9 mouse cellular contexts compared by ENCODE assay signal in genomic region chr7:44501563-44502115, GRCm38 (mm10). TPM values are rescaled to one million over a fixed set of nuclear protein-coding genes. Genes with fewer than 3 reads are reported as not detected.
DNase-seq lines count a peak whose midpoint lies in the region; ATAC-seq and TF ChIP-seq lines count a peak whose summit lies in the region.
"Had no signal": no experiment of that assay in that cellular context is flagged by ENCODE, and none has a peak within 500 bp of the region (broad histone marks: within the 10 kb centered on the region; RNA-seq: fewer than 3 reads in every experiment).

No protein-coding gene starts in this region.

- H3K4me3 ChIP-seq in thymus, adult 2 months (ENCODE audit: control insufficient read depth, insufficient read depth, low read length), result no peak overlapping the region
- H3K4me3 ChIP-seq in bone marrow, adult 2 months (replicated peaks; ENCODE audit: control insufficient read depth, low read depth, low read length), result no peak overlapping the region
- H3K4me3 ChIP-seq in intestine, embryonic 16.5 days (ENCODE audit: low read length), result no peak overlapping the region
- H3K4me3 ChIP-seq in liver, postnatal 0 days (ENCODE audit: low read depth, low read length), result no peak overlapping the region
- H3K4me3 ChIP-seq in neural tube, embryonic 14.5 days (ENCODE audit: low read depth, low read length), result no peak overlapping the region
- H3K4me3 ChIP-seq: heart, embryonic 13.5 days had no signal

- WGBS in thymus, adult 2 months, result 26% methylated on average over 5 of the region's 5 CpGs
- WGBS in bone marrow, adult 2 months, result 20% methylated on average over 5 of the region's 5 CpGs
- WGBS in intestine, embryonic 16.5 days, result 34% methylated on average over 5 of the region's 5 CpGs
- 27% methylated on average over 5 of the region's 5 CpGs for WGBS in liver, postnatal 0 days (ENCODE audit: insufficient replicate concordance)
- WGBS in neural tube, embryonic 14.5 days, result 38% methylated on average over 5 of the region's 5 CpGs

- DNase-seq in thymus, adult 2 months, result peak; percentile 74
- no peak for DNase-seq in thymus, adult 18-20 months
- peak; percentile 36 for DNase-seq in fibroblast of lung, adult 2 months (ENCODE audit: low read depth)
- peak; percentile 82 for DNase-seq in liver, postnatal 0 days
- peak; percentile 65 to 69 for DNase-seq in thymus, postnatal 36 days

- H3K27me3 ChIP-seq in thymus, adult 2 months (ENCODE audit: control insufficient read depth, insufficient read depth, low read length), result no peaks in the 10 kb centered on the region
- H3K27me3 ChIP-seq in intestine, embryonic 16.5 days (replicated peaks; ENCODE audit: control insufficient read depth, insufficient read depth, low read length), result no peaks in the 10 kb centered on the region
- no peaks in the 10 kb centered on the region for H3K27me3 ChIP-seq in liver, postnatal 0 days (ENCODE audit: insufficient read depth, low read length)
- no peaks in the 10 kb centered on the region for H3K27me3 ChIP-seq in neural tube, embryonic 14.5 days (ENCODE audit: control insufficient read depth, insufficient read depth, low read length)

- no peak for TF ChIP-seq EP300 in liver, postnatal 0 days (IDR thresholded peaks at IDR 0.05; ENCODE audit: low read depth)

- ATAC-seq in intestine, embryonic 16.5 days, result 0 out of 2 replicates have a peak, but pooled peaks have one; percentile 29
- no peak for ATAC-seq in liver, postnatal 0 days
- peak; percentile 58; the same call in 1 of the 2 replicates for ATAC-seq in neural tube, embryonic 14.5 days (ENCODE audit: low read depth)

- no peak overlapping the region for H3K9ac ChIP-seq in intestine, embryonic 16.5 days (ENCODE audit: low read depth, low read length)
- H3K9ac ChIP-seq in liver, postnatal 0 days (replicated peaks), result no peak overlapping the region
- no peak overlapping the region for H3K9ac ChIP-seq in neural tube, embryonic 14.5 days (replicated peaks; ENCODE audit: low read depth, low read length)
- H3K9ac ChIP-seq: heart, embryonic 13.5 days had no signal

- TF ChIP-seq CTCF in thymus, adult 2 months (IDR thresholded peaks at IDR 0.05; ENCODE audit: borderline replicate concordance, control insufficient read depth, extremely low read depth, insufficient read depth, low read length, poor library complexity), result peak; percentile 59; the same call in 1 of the 2 replicates
- peak; percentile 87 for TF ChIP-seq CTCF in bone marrow, adult 2 months (IDR thresholded peaks at IDR 0.05; ENCODE audit: control insufficient read depth, insufficient read depth, low read length)
- TF ChIP-seq CTCF in liver, postnatal 0 days (IDR thresholded peaks at IDR 0.05; ENCODE audit: low read depth), result peak; percentile 83

- H3K4me2 ChIP-seq in intestine, embryonic 16.5 days (ENCODE audit: low read depth, low read length), result no peak overlapping the region
- no peak overlapping the region for H3K4me2 ChIP-seq in liver, postnatal 0 days (ENCODE audit: low read depth, low read length)
- no peak overlapping the region for H3K4me2 ChIP-seq in neural tube, embryonic 14.5 days (ENCODE audit: low read depth, low read length)
- H3K4me2 ChIP-seq: heart, embryonic 13.5 days had no signal

- H3K36me3 ChIP-seq in thymus, adult 2 months (ENCODE audit: control insufficient read depth, insufficient read depth, low read length), result no peaks in the 10 kb centered on the region
- no peaks in the 10 kb centered on the region for H3K36me3 ChIP-seq in intestine, embryonic 16.5 days (ENCODE audit: control insufficient read depth, insufficient read depth, low read length)
- H3K36me3 ChIP-seq in liver, postnatal 0 days (replicated peaks; ENCODE audit: insufficient read depth, low read length), result no peaks in the 10 kb centered on the region
- no peaks in the 10 kb centered on the region for H3K36me3 ChIP-seq in neural tube, embryonic 14.5 days (ENCODE audit: control insufficient read depth, insufficient read depth, low read length)
- H3K36me3 ChIP-seq: heart, embryonic 13.5 days had no signal

- TF ChIP-seq POLR2A in thymus, adult 2 months (IDR thresholded peaks at IDR 0.05; ENCODE audit: control insufficient read depth, extremely low read depth, insufficient read depth, low read length, poor library complexity), result no peak
- TF ChIP-seq POLR2A in bone marrow, adult 2 months (IDR thresholded peaks at IDR 0.05; ENCODE audit: borderline replicate concordance, control insufficient read depth, low read depth, low read length), result no peak

- H3K9me3 ChIP-seq in intestine, embryonic 16.5 days (ENCODE audit: control insufficient read depth, low read length), result no peaks in the 10 kb centered on the region
- H3K9me3 ChIP-seq in liver, postnatal 0 days (ENCODE audit: low read length), result no peaks in the 10 kb centered on the region
- no peaks in the 10 kb centered on the region for H3K9me3 ChIP-seq in neural tube, embryonic 14.5 days (ENCODE audit: control insufficient read depth, low read length)
- H3K9me3 ChIP-seq: heart, embryonic 13.5 days had no signal

- H3K4me1 ChIP-seq in thymus, adult 2 months (replicated peaks; ENCODE audit: control insufficient read depth, insufficient read depth, low read length), result peaks cover 7% of the 10 kb centered on the region
- no peaks in the 10 kb centered on the region for H3K4me1 ChIP-seq in bone marrow, adult 2 months (ENCODE audit: control insufficient read depth, insufficient read depth, low read length)
- H3K4me1 ChIP-seq in intestine, embryonic 16.5 days (ENCODE audit: control insufficient read depth, insufficient read depth, low read length), result no peaks in the 10 kb centered on the region
- H3K4me1 ChIP-seq in liver, postnatal 0 days (ENCODE audit: insufficient read depth), result peaks cover 11% of the 10 kb centered on the region
- no peaks in the 10 kb centered on the region for H3K4me1 ChIP-seq in neural tube, embryonic 14.5 days (ENCODE audit: control insufficient read depth, insufficient read depth, low read length)

- no peak overlapping the region for H3K27ac ChIP-seq in thymus, adult 2 months (ENCODE audit: control insufficient read depth, insufficient read depth, low read length)
- no peak overlapping the region for H3K27ac ChIP-seq in bone marrow, adult 2 months (ENCODE audit: control insufficient read depth, insufficient read depth, low read depth, low read length, poor library complexity)
- H3K27ac ChIP-seq in intestine, embryonic 16.5 days (ENCODE audit: low read length), result no peak overlapping the region
- no peak overlapping the region for H3K27ac ChIP-seq in liver, postnatal 0 days (ENCODE audit: low read depth)
- H3K27ac ChIP-seq in neural tube, embryonic 14.5 days (ENCODE audit: low read depth, low read length), result no peak overlapping the region
- H3K27ac ChIP-seq: heart, embryonic 13.5 days had no signal

RNA-seq across cellular contexts. Expression of gene Fam71e1, which starts 5.3 kb away (rescaled TPM):
- polyA plus RNA-seq in thymus, adult 2 months (2012; rRNA removed), result 7.8 and 9.4 TPM in 2 replicates
- 4.6 and 5.0 TPM in 2 replicates for polyA plus RNA-seq in bone marrow, adult 2 months (2011; ENCODE audit: insufficient read depth, insufficient read length, low replicate concordance, missing spikeins)
- polyA plus RNA-seq in intestine, embryonic 16.5 days (2015; fragmentation: Nextera tagmentation; extraction: Ambion mirVana), result 5.9 and 6.2 TPM in 2 replicates
- 3.3 and 4.1 TPM in 2 replicates for polyA plus RNA-seq in liver, postnatal 0 days (2015; fragmentation: Nextera tagmentation; extraction: Ambion mirVana)
- 19.5 and 24.9 TPM in 2 replicates for polyA plus RNA-seq in neural tube, embryonic 14.5 days (2014; fragmentation: Nextera tagmentation; extraction: Ambion mirVana)

RNA-seq across cellular contexts. Expression of gene Emc10, which starts 5.3 kb away (rescaled TPM):
- polyA plus RNA-seq in thymus, adult 2 months (2012; rRNA removed), result 378 and 406 TPM in 2 replicates
- polyA plus RNA-seq in bone marrow, adult 2 months (2011; ENCODE audit: insufficient read depth, insufficient read length, low replicate concordance, missing spikeins), result 41.8 and 58.8 TPM in 2 replicates
- 77.2 and 87.0 TPM in 2 replicates for polyA plus RNA-seq in intestine, embryonic 16.5 days (2015; fragmentation: Nextera tagmentation; extraction: Ambion mirVana)
- polyA plus RNA-seq in liver, postnatal 0 days (2015; fragmentation: Nextera tagmentation; extraction: Ambion mirVana), result 32.4 and 35.9 TPM in 2 replicates
- polyA plus RNA-seq in neural tube, embryonic 14.5 days (2014; fragmentation: Nextera tagmentation; extraction: Ambion mirVana), result 153 and 162 TPM in 2 replicates

RNA-seq across cellular contexts. Expression of gene Mybpc2, which starts 22.8 kb away (rescaled TPM):
- 0.53 and 0.55 TPM in 2 replicates for polyA plus RNA-seq in thymus, adult 2 months (2012; rRNA removed)
- 1.5 and 5.4 TPM in 2 replicates for polyA plus RNA-seq in bone marrow, adult 2 months (2011; ENCODE audit: insufficient read depth, insufficient read length, low replicate concordance, missing spikeins)
- polyA plus RNA-seq in intestine, embryonic 16.5 days (2015; fragmentation: Nextera tagmentation; extraction: Ambion mirVana), result 0.38 and 0.45 TPM in 2 replicates
- polyA plus RNA-seq in liver, postnatal 0 days (2015; fragmentation: Nextera tagmentation; extraction: Ambion mirVana), result 0.35 and 2.7 TPM in 2 replicates
- polyA plus RNA-seq in neural tube, embryonic 14.5 days (2014; fragmentation: Nextera tagmentation; extraction: Ambion mirVana), result 0.07 TPM in 1 of 2 replicates, not detected in the other

RNA-seq across cellular contexts. Expression of gene Spib, which starts 30.2 kb away (rescaled TPM):
- 40.3 and 43.3 TPM in 2 replicates for polyA plus RNA-seq in thymus, adult 2 months (2012; rRNA removed)
- 25.0 and 55.6 TPM in 2 replicates for polyA plus RNA-seq in bone marrow, adult 2 months (2011; ENCODE audit: insufficient read depth, insufficient read length, low replicate concordance, missing spikeins)
- 0.39 and 0.48 TPM in 2 replicates for polyA plus RNA-seq in intestine, embryonic 16.5 days (2015; fragmentation: Nextera tagmentation; extraction: Ambion mirVana)
- 9.5 and 10.1 TPM in 2 replicates for polyA plus RNA-seq in liver, postnatal 0 days (2015; fragmentation: Nextera tagmentation; extraction: Ambion mirVana)
- polyA plus RNA-seq in neural tube, embryonic 14.5 days (2014; fragmentation: Nextera tagmentation; extraction: Ambion mirVana), result not detected in 2 replicates

RNA-seq across cellular contexts. Expression of gene Josd2, which starts 33.9 kb away (rescaled TPM):
- polyA plus RNA-seq in thymus, adult 2 months (2012; rRNA removed), result 107 and 142 TPM in 2 replicates
- polyA plus RNA-seq in bone marrow, adult 2 months (2011; ENCODE audit: insufficient read depth, insufficient read length, low replicate concordance, missing spikeins), result 128 and 154 TPM in 2 replicates
- polyA plus RNA-seq in intestine, embryonic 16.5 days (2015; fragmentation: Nextera tagmentation; extraction: Ambion mirVana), result 83.5 and 86.3 TPM in 2 replicates
- polyA plus RNA-seq in liver, postnatal 0 days (2015; fragmentation: Nextera tagmentation; extraction: Ambion mirVana), result 59.7 and 63.1 TPM in 2 replicates
- 26.9 and 33.4 TPM in 2 replicates for polyA plus RNA-seq in neural tube, embryonic 14.5 days (2014; fragmentation: Nextera tagmentation; extraction: Ambion mirVana)

Comparison
In these comparisons a context has a peak if more than half of its experiments do, and no peak if none do; other contexts are left out.
1. DNase-seq: peak in thymus, adult 2 months (single experiment), fibroblast of lung, adult 2 months (single experiment), liver, postnatal 0 days (single experiment) and thymus, postnatal 36 days (2 of 2); none in thymus, adult 18-20 months (0 of 2).
2. Peak in every context shown above with its lines, with median percentiles within 50 percentile points of each other: CTCF ChIP-seq.